Mouse (Mus musculus): ENCODE data around the gene Prpf40a. TPM values are rescaled to one million over a fixed set of nuclear protein-coding genes. Genes with fewer than 3 reads are reported as not detected.

Gene Prpf40a
- total RNA-seq (2021), result 10 to 100 TPM; 30.8 to 32.2 TPM
- long read RNA-seq, experiment 1, partial matches to known transcripts, result 3 of 6 reads
- long read RNA-seq, experiment 1, other reads (novel, unspliced or antisense), result 3 of 6 reads
- long read RNA-seq, experiment 2, partial matches to known transcripts, result 3 of 4 reads
- long read RNA-seq, experiment 2, other reads (novel, unspliced or antisense), result 1 of 4 reads

- DNase-seq (ENCODE audit: low spot score), result peak; percentile 100
Measured at GRCm38 (mm10) chr2:53190684-53191511, at the start of gene Prpf40a. Gene Prpf40a (minus strand): TSS chr2:53191284.

GRCm38 (mm10) chr2:53222242-53222641 lies 31.2 kb upstream of the Prpf40a start:
- peak; percentile 19 for DNase-seq (ENCODE audit: low spot score)

GRCm38 (mm10) chr2:53213493-53213892 lies 22.4 kb upstream of the Prpf40a start:
- DNase-seq (ENCODE audit: low spot score), result no peak

GRCm38 (mm10) chr2:53206749-53207148 lies 15.7 kb upstream of the Prpf40a start:
- DNase-seq (ENCODE audit: low spot score), result no peak

GRCm38 (mm10) chr2:53204373-53205274 lies 13.5 kb upstream of the Prpf40a start:
- DNase-seq (ENCODE audit: low spot score), result no peak

- no peak for DNase-seq (ENCODE audit: low spot score)
Measured at GRCm38 (mm10) chr2:53200164-53200885, 9.2 kb upstream of the Prpf40a start.

- DNase-seq (ENCODE audit: low spot score), result no peak
Measured at GRCm38 (mm10) chr2:53199203-53199602, 8.1 kb upstream of the Prpf40a start.

GRCm38 (mm10) chr2:53196431-53196830 lies 5.3 kb upstream of the Prpf40a start:
- no peak for DNase-seq (ENCODE audit: low spot score)

GRCm38 (mm10) chr2:53192386-53192785 lies 1.3 kb upstream of the Prpf40a start:
- DNase-seq (ENCODE audit: low spot score), result no peak

- peak; percentile 97 for DNase-seq (ENCODE audit: low spot score)
Measured at GRCm38 (mm10) chr2:53191523-53192220, 588 bp upstream of the Prpf40a start, which contains the start of gene Arl6ip6. Gene Arl6ip6 (plus strand): TSS chr2:53191726.

GRCm38 (mm10) chr2:53189811-53190210 lies 1.3 kb downstream of the Prpf40a start:
- no peak for DNase-seq (ENCODE audit: low spot score)

GRCm38 (mm10) chr2:53179876-53180275 lies 11.2 kb downstream of the Prpf40a start:
- no peak for DNase-seq (ENCODE audit: low spot score)

- DNase-seq (ENCODE audit: low spot score), result no peak
Measured at GRCm38 (mm10) chr2:53178966-53179365, 12.1 kb downstream of the Prpf40a start.

GRCm38 (mm10) chr2:53173966-53174365 lies 17.1 kb downstream of the Prpf40a start:
- DNase-seq (ENCODE audit: low spot score), result no peak

GRCm38 (mm10) chr2:53146852-53147251 lies 44.2 kb downstream of the Prpf40a start:
- DNase-seq (ENCODE audit: low spot score), result no peak

- no peak for DNase-seq (ENCODE audit: low spot score)
Measured at GRCm38 (mm10) chr2:53131567-53131966, 59.5 kb downstream of the Prpf40a start.

GRCm38 (mm10) chr2:53129070-53129469 lies 62.0 kb downstream of the Prpf40a start:
- DNase-seq (ENCODE audit: low spot score), result no peak

GRCm38 (mm10) chr2:53125998-53126397 lies 65.1 kb downstream of the Prpf40a start:
- no peak for DNase-seq (ENCODE audit: low spot score)

- peak; percentile 27 for DNase-seq (ENCODE audit: low spot score)
Measured at GRCm38 (mm10) chr2:53121797-53122196, 69.3 kb downstream of the Prpf40a start.

- DNase-seq (ENCODE audit: low spot score), result no peak
Measured at GRCm38 (mm10) chr2:53108547-53108946, 82.5 kb downstream of the Prpf40a start.

Data from gastrocnemius, adult 18-20 months (tissue).